Mouse (Mus musculus) gastrocnemius, postnatal 4 days (tissue): ENCODE data around the gene Mxd3. TPM values are rescaled to one million over a fixed set of nuclear protein-coding genes. Genes with fewer than 3 reads are reported as not detected.

Experiments used
- DNase-seq, 2 experiments: peaks; one replicate each; pipeline ENCODE4 v3.0.0; 2021 to 2022; ENCODE audit warnings: low spot score in 2 of 2, mixed read lengths in 2 of 2
- total RNA-seq, 2 experiments: library from RNA; stranded (reverse); gene quantifications; 2 replicates each; pipeline ENCODE4 v1.2.3; 2021

Mxd3 gene
- total RNA-seq, 2 experiments from 2014 or later = 15.3 to 18.7 TPM

- no peak for DNase-seq
Observed at GRCm38 (mm10) chr13:55277203-55277602, 52.4 kb downstream of the Mxd3 start.

Other genes starting within 250 kb of the Mxd3 start
- gene Uimc1, start 229.5 kb downstream of the Mxd3 start, total RNA-seq = 10 to 100 TPM; 24.9 to 28.5 TPM
- 10 to 100 TPM; 22.2 to 24.2 TPM for gene Zfp346, start 224.5 kb downstream of the Mxd3 start, total RNA-seq
- gene Gm17617, start 196.3 kb downstream of the Mxd3 start, total RNA-seq = not detected
- gene Fgfr4, start 177.2 kb downstream of the Mxd3 start, total RNA-seq = 10 to 100 TPM; 46.1 to 46.6 TPM
- gene Nsd1, start 120.0 kb downstream of the Mxd3 start, total RNA-seq = 100 to 1,000 TPM; 114 to 127 TPM
- 100 to 1,000 TPM; 120 to 136 TPM for gene Prelid1, start 9.3 kb downstream of the Mxd3 start, total RNA-seq
- gene Rab24, start 7.9 kb downstream of the Mxd3 start, total RNA-seq = 10 to 100 TPM; 48.4 to 53.9 TPM
- 10 to 100 TPM; 58.3 to 58.8 TPM for gene Lman2, start 33.0 kb upstream of the Mxd3 start, total RNA-seq
- gene Rgs14, start 39.9 kb upstream of the Mxd3 start, total RNA-seq = 1 to 10 TPM in 1 of 2 experiments, under 1 TPM in 1; 0.88 to 1.1 TPM
- gene Slc34a1, start 68.4 kb upstream of the Mxd3 start, total RNA-seq = not detected
- gene Pfn3, start 85.4 kb upstream of the Mxd3 start, total RNA-seq = not detected
- gene F12, start 97.0 kb upstream of the Mxd3 start, total RNA-seq = under 1 TPM; 0.22 to 0.70 TPM
- 10 to 100 TPM; 32.9 TPM for gene Grk6, start 115.2 kb upstream of the Mxd3 start, total RNA-seq
- 1 to 10 TPM; 4.3 to 4.7 TPM for gene Prr7, start 134.4 kb upstream of the Mxd3 start, total RNA-seq
- 100 to 1,000 TPM; 127 to 147 TPM for gene Dbn1, start 158.3 kb upstream of the Mxd3 start, total RNA-seq
- 100 to 1,000 TPM; 304 to 308 TPM for gene Pdlim7, start 183.9 kb upstream of the Mxd3 start, total RNA-seq
- 1 to 10 TPM; 3.1 to 3.3 TPM for gene Dok3, start 199.5 kb upstream of the Mxd3 start, total RNA-seq
- 10 to 100 TPM; 19.9 to 20.9 TPM for gene Ddx41, start 206.8 kb upstream of the Mxd3 start, total RNA-seq
- gene Fam193b, start 241.3 kb upstream of the Mxd3 start, total RNA-seq = 10 to 100 TPM; 36.5 to 38.3 TPM
- 100 to 1,000 TPM; 149 to 150 TPM for gene Tmed9, start 243.9 kb upstream of the Mxd3 start, total RNA-seq